Mouse (Mus musculus) adrenal gland, adult 8-10 months (tissue): ENCODE results near the gene Rgp1. TPM values are rescaled to one million over a fixed set of nuclear protein-coding genes. Genes with fewer than 3 reads are reported as not detected.
A peak's percentile ranks its signal among the peaks of the same experiment; 100 is the strongest.

Experiments used
- DNase-seq: peaks from one replicate; pipeline ENCODE4 v3.0.0; 2022
- total RNA-seq, 4 experiments: library from RNA; stranded (reverse); gene quantifications; 2 replicates each; pipeline ENCODE4 v1.2.4; 2022

The Rgp1 gene
- total RNA-seq, 4 experiments from 2014 or later, result 41.0 to 66.1 (median 56.9) TPM

DNA sequence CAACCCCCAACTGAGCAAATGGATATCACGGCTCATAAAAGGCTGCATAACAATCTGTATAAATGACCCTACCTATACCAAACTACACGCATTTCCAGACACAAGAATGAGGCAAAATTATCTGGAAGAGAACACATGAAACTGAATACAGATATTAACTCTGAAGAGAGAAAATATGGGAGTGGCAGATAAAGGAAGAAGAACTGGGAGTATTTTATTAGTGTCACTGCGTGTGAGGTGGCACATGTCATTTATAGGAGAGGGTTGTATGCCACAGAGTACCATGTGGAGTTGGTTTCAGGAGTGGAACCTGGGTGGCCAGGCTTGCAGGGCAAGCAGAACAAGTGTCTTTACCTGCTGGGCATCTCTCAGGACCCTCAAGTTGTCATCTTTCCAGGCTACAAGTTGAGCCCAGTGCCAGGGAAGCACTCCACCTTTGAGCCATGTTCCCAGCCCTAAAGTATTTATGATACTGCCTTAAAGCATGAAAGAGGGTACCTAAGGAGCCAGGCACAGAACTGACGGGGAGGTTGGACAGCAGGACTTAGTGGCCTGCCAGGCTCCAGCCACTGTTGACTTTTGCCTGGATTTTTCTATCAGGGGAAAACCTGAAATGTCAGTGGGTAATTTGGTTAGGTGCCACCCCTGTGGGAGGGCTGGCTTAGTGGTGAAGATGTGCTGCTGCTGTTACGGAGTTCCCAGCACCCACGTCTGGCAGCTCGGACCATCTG, 20.3 kb downstream of the Rgp1 start:
- DNase-seq, result no peak

DNA sequence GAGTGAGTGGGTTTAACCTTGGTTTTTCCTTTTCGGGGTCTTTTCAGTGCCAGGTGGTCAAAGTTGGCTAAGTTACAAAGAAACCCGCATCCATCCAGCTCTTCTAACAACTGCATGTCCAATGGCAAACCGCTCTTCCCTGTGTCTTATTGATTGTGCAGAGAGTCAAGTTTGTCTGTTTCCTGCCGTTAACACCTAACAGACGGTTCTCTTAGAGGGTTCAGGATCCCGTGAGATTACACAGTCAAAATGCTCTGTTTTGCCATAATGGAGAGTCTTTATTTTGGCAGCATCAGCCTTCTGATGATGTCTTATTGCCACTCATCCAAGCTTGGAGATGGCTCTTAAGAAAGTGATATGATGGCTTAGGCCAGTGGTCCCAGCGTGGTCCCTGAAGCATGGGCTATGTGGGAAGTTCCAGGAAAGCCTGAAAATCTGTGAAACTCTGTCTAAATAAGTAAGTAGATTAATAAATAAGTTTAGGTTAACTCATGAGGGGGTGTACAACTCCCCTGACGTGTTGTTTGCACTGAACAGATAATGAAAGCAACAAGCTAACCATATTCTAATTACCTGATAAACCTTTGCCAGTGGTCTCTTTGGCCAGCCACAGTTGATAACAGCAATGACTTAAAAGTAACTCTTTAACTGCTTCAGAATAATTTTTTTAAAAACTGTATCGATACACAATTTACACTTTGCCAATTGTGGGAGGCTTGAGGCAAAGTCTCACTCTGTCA, 21.9 kb downstream of the Rgp1 start:
- DNase-seq, result no peak

DNA sequence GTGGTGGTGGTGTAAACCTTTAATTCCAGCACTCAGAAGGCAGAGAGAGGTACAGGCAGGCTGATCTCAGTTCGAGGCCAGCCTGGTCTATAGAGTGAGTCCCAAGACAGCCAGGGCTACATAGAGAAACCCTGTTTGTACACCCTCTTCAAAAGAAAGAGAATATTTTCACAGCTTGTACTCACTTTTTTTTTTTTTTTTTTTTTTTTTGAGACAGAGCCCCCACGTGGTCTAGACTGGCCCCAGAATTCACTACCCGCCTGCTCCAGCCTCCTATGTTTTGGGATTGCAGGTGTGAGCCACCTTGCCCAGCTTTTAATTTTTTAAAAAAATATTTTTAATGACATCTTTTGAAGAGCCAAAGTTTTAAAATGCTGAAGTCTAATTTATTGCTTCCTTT, 25.6 kb downstream of the Rgp1 start:
- DNase-seq, result no peak

DNA sequence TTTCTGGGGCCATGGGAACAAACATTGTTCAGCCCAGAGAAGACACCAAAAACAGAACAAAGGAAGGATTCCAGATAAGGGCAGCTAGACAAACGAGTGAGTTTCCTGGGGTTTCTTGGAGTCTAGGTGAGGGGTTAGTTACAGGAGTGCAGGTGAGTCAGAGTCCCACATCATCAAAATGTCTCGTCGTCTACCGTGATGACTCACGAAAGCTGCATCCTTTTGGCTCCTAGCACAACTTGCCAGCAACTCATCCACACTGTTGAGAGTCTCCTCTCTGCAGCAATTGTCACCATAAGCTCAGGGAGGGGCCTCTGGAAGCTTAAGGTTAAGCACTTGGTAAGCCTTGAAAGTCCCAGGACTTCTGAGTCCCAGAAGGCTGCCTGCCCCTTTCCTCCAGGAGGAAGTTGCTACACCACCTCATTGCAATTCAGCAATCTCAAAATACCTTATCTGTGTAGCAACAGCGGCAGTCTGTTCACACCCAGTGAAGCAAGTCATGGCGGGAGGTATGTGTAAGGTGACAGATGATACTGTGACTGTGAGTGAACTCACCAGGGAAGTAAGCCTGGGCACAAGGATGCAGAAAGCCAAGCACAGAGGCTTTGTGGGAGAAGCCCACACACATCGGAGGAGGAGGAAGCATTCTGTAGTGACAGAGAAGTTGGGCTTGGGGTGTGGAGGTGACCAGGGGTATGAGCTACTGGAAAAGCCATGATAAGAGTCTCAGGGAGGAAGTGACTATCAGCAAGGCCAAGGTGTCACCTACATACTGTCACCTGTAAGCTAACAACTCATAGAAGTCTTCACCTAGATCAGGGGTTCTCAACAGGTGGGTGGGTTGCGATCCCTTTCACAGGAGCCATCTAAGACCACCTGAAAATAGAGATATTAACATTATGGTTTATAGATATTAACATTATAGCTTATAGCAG, 26.5 kb downstream of the Rgp1 start:
- no peak for DNase-seq

DNA sequence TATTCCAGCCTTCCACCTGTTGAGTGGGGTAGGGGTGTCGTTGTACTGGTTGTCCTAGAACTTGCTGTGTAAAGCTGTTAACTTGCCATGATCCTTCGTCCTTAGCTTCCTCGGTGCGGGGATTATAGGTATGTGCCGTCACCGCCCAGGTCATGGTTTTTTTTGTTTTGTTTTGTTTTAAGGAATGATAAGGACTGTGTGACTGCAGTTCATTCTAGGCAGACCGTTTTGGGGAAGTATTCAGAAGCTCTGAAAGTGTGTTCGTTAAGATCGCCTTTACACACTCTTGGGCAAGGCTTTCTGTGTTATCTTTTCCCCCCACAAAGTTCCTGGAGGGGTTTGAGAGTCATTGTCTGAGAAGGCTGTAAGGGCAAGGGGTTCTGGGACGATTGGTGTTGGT, 34.0 kb downstream of the Rgp1 start:
- DNase-seq, result no peak

DNA sequence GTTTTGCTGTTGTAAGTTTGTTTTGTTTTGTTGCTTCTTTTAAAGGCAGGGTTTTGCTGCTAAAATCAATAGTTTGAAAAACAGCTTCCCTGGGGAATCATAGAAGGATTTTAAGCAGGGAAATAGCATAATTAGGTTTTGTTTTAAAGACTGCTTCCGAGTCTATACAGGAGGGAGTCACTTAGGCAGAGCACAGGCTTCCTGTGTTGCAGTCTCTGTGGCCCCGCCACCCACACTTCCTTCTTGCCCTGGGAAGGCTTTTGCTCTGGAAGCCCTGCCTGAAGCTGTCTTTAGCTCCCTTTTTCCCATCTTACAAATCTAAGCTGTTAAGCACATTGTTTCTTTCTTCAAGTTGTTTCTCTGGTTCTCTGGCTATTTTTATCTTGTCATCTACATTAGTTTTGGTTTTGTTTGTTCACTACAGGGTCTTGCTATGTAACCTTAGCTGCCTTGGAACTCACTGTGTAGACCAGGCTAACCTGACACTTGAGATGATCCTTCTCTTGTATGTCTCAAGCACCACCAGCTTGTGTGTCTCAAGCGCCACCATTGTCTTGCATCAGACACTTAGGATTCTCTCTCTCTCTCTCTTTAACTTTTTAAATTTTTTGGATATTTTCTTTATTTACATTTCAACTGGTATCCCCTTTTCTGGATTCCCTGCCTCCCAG, 34.7 kb downstream of the Rgp1 start:
- no peak for DNase-seq

DNA sequence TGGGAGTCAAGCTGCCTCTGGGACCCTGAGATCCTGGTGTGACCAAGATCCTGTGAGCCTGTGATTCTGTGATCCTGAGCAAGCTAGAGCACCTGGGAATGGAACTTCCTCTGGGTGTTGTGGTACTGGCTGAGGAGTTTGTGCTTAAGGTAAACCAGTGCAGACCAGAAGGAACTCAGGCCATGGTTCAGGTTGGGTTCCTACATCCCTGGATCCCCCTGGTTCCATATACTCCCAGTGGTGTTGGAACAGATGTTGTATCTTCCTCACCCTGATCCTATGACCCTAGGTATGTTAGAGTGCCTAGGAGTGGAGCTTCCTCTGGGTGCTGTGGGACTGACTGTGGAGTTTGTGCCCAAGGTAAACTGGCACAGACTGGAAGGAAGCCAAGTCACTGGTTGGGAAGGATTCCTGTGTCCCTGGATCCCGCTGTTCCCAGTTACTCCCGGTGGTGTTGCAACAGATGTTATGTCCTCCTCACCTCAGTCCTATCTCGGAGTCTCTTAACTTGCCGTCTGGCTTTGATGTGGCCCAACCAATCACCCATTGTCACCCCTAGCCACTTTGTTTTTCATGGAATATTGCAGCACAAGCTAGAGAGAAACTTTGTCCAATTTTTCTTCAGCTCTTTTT, 41.7 kb downstream of the Rgp1 start:
- DNase-seq, result no peak

DNA sequence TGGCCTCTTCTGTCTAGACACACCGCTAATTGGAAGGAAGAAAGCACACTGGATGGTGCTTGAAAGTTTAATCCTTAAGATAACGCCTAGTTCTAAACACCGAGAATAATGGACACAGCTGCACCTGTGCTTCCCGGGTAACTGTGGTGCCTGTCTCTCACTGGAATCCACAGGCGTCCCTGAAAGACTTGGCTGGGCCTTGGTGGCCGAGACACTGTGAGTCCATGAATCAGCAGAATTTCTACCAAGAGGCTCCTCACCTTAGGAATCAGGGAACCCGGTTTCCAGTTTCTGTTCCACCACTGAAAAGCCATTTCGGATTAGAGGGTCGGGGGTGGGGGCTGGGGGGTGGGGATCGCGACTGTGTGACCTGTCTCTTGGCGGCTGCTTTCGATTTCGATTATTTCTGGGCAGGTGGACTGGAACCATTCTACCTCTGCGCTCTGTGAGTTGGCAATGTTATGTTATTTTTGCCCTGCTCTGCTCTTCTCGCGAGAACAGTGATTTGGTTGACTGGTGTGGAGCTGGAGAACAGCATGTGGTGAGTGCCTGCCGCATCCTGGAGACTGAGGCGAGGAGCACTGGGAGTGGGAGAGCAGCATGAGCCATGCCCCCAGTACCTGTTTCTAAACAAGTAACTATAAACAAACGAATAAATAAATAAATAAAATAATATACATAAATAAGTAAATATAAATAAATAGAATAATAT, 50.7 kb downstream of the Rgp1 start:
- DNase-seq, result no peak

DNA sequence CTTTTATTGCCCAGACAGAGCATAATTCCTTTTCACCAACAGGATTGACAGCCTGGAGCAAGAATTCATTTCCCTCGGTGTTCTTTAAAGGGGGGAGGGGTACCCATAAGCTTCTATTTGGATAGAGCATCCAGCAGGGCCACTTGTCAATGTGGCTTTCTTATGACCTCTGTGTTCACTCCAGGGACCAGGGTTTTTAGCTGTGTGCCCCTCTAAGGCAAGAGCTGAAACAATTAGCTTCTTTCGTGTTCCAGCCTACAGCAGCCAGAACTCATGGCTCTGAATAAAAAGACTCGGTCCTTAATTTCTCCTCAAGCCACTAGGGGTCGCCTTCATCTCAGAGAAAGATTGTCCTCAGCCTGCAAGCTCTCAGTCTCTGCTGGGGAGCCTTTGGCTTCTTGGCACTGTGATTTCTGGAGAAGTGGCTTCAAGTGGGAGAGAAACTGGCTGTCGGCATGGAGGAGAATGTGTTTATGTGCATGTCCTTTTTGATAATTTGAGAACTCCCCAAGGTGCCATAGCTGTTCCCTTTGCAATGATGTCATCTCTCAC, 51.6 kb downstream of the Rgp1 start:
- peak; percentile 71 for DNase-seq

DNA sequence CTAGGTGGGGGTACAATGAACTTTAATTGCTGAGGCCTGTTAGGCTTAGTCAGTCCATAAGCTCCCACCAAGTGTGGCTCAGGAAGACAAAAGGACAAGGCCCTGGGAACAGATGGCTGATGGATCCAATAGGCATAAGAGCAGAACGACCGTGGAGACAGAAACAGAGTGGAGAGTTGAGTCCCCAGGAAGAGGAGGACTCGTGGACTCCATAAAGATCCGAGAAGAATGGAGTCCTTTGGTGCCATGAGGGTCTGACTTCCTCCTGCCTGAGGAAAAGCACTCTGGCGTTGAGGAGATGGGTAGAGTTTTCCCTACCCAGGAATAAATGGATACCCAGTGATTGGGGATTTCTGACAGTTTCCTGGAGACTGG, 52.1 kb downstream of the Rgp1 start:
- no peak for DNase-seq

DNA sequence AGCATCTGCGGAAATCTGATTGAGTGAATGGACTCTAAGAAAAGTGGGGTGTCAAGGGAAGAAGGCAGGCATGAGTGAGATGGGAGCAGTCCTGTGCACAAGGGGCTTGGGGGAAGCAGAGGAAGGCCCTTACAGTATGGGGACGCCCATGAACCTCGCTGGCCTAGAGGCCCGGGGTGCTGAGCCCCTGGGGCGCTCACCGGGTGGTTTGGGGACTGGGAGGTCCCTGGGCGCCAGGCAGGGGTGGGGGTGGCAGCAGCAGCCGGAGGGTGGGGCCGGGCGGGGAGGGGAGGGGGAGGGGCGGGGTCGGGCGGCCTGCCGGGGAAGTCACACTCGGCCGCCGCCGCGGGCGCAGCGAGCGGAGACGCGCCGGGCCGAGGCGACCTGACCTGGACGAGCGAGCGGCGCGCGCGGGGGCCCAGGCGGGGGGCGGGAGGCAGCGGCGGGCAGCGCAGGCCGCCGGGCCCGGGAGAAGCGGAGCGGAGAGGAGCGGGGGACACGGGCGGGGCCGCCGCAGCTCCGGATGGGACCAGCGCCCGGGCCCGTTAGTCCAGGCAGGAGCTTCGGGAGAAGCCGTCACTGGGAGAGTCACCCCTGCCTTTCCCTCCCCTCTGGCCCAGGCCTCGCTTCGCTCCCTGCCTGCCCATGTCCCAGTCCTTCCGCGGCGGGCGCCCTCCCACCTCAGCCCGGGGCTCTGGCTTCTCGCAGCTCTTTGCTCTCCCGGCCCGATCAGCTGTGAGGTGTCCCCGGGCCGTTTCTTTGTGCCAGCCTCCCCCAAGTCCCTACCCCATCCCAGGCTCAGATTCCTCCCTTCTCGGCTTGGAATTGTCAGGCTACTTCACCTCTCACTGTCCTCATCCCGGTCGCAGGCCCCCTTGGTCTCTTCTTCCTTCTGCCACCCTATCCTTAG, 52.8 kb downstream of the Rgp1 start, which contains the start of gene Npr2:
Npr2 (plus strand) TSS at position 890 of the 910 bp plus-strand sequence.
- no peak for DNase-seq

DNA sequence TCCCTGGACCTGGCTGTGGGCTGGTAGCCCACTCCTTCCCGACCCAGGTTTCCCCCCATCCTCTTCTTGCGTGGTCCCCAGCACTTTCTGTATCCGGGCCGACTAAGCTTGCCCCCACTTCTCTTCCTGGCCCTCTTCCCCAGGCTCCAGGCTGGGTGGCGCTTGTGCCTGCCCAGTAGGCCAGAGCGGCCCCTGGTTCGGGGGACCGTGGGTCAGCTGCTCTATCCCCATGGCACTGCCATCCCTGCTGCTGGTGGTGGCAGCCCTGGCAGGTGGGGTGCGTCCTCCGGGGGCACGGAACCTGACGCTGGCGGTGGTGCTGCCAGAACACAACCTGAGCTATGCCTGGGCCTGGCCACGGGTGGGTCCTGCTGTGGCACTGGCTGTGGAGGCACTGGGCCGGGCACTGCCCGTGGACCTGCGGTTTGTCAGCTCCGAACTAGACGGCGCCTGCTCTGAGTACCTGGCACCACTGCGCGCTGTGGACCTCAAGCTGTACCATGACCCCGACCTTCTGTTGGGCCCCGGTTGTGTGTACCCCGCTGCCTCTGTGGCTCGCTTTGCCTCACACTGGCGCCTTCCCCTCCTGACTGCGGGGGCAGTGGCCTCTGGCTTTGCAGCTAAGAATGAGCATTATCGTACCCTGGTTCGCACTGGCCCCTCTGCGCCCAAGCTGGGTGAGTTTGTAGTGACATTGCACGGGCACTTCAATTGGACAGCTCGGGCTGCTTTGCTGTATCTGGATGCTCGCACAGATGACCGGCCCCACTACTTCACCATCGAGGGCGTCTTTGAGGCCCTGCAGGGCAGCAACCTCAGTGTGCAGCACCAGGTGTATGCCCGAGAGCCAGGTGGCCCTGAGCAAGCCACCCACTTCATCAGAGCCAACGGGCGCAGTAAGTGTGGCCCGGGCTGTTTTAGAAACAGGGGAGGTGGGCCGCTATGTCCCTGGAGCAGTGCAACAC, 53.7 kb downstream of the Rgp1 start:
- DNase-seq, result no peak

DNA sequence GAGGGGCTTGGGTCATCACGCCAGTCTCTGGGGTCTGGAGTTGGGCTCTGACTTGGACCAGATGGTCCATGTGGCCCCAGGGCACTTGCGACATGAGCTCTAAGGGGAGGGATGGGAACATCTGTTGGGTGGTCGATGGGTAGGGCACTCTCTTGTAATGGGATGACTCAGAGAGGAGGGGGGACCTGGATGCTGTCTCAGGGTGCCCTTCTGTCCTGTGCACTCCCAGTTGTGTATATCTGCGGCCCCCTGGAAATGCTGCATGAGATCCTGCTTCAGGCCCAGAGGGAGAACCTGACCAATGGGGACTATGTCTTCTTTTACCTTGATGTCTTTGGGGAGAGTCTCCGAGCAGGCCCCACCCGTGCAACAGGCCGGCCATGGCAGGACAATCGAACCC, 54.8 kb downstream of the Rgp1 start:
- no peak for DNase-seq

DNA sequence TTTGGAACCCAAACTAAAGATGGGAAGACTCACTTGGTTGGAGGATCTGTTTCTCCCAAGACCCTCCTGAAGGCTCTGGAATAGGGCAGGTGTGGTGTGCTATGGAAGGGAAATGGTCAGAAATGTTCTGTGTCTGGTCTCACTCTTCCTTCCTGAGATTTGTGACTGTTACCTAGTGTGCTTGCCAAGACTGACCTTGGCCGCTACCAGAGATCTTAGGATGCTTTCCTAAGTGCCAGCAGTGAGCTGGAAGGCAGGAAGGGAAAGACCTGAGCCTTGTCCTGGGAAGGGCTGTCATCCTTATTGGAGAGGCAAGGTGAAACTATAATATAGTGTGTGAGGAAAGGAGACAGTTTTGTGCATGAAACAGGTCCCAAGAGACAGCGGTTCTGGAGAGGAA, 55.2 kb downstream of the Rgp1 start:
- no peak for DNase-seq

DNA sequence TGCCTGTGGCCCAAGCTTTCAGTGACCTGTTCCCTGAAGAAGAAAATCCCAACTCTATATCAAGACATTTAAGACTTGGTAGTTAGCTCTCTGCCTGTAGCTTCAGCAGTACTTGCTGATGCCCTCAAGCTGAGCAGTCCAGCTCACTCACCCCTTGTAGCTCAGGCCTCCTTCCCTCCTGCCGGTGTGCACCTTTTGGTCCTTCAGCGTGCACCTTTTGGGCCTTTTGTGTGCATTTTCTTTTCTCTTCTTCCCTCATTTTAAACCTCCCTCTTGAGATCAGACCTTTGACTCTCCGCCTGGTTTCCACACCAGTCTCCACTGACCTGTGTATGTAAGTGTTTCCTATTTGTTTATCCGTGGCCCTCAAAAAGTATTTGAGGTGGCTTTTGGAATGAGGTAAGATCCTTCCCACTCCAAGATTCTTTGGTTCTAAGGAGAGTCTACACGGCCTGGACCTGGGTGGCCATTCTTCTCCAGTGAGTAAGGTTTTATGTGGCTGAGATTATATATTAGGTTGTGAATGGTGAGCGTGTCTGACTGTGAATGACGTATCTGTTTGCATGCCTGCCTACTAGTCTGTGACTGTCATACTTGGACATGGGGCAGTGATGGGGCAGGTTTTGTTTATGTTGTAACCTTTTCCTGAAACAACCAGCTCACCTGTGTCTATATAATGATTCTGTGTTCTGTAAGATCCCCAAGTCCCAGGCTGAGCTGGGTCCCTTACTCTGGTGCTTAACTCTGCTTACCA, 56.3 kb downstream of the Rgp1 start:
- DNase-seq, result no peak

DNA sequence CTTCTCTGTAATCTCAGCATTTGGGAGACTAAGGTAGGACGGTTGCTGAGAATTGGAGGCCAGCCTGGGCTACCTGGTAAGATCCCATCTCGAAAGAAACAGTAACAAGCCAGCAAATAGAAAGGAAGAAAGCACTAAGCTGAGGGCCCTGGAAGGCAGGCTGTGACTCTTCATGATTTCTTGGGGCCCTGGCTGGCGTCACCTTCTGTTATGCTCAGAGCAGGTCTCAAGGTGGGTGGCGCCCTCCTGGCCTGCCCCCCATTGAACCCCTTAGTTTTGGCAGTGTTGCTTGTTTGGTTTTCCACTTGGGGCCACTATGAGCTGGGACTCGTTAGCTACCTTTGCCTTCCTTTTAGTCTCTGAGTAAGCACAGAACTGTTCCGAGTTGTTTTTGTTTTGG, 58.2 kb downstream of the Rgp1 start:
- no peak for DNase-seq
